Mouse (Mus musculus): ENCODE measurements at regions not wholly inside any gene's neighbourhood (a gene's known extent, or its start where the extent isn't known, plus 50 kb on each side); places are given as distances from the start of the nearest gene placed in this dataset.

GRCm38 (mm10) chr9:61015374-61015890 is 221.1 kb downstream of the Uaca start:
- TF ChIP-seq CTCF (IDR thresholded peaks at IDR 0.05; ENCODE audit: borderline replicate concordance, insufficient read depth, low read depth, low read length) (no peak), POLR2A (IDR thresholded peaks at IDR 0.05; ENCODE audit: borderline replicate concordance, insufficient read depth, low read length) (no peak)

Data from cerebellum, adult 2 months (tissue).